Mouse (Mus musculus) liver, adult 10 weeks (tissue): Measurements from ENCODE around the gene Lce1i. TPM values are rescaled to one million over a fixed set of nuclear protein-coding genes. Genes with fewer than 3 reads are reported as not detected.

Experiments
- polyA plus RNA-seq: library from polyadenylated mRNA; stranded (reverse); fragments of 350-450 nt; fragmentation: Illumina TruSeq; extraction: RNeasy Lipid Tissue Mini Kit (QIAGEN cat#74804); gene quantifications from one replicate; pipeline ENCODE4 v1.2.3, GENCODE M21; 2014; ENCODE audit warnings: low read depth, low replicate concordance

Lce1i gene
- polyA plus RNA-seq = not detected

GRCm38 (mm10) chr3:92778799-92779198 is at the start of gene Lce1i:
Gene Lce1i, minus strand, starts transcription at chr3:92778899.

GRCm38 (mm10) chr3:92827108-92827507 is 48.4 kb upstream of the Lce1i start, which contains the start of gene Kprp:
Gene Kprp, minus strand, starts transcription at chr3:92827247.

GRCm38 (mm10) chr3:92807791-92808190 is 29.1 kb upstream of the Lce1i start, which contains the start of gene Lce1k:
Gene Lce1k, minus strand, starts transcription at chr3:92807891.

GRCm38 (mm10) chr3:92790414-92790813 is 11.7 kb upstream of the Lce1i start, which contains the start of gene Lce1j:
Gene Lce1j, minus strand, starts transcription at chr3:92790514.

GRCm38 (mm10) chr3:92764965-92765364 is 13.7 kb downstream of the Lce1i start, which contains the start of gene Lce1h:
Gene Lce1h, minus strand, starts transcription at chr3:92765065.

GRCm38 (mm10) chr3:92752238-92752637 is 26.5 kb downstream of the Lce1i start, which contains the start of gene Lce1g:
Gene Lce1g, minus strand, starts transcription at chr3:92752338.

GRCm38 (mm10) chr3:92738996-92739395 is 39.7 kb downstream of the Lce1i start, which contains the start of gene Gm38119:
Gene Gm38119, minus strand, starts transcription at chr3:92739096.

Other genes starting within 250 kb of the Lce1i start
- not detected for gene 2310046K23Rik, start 244.4 kb downstream of the Lce1i start, polyA plus RNA-seq
- gene Ivl, start 205.2 kb downstream of the Lce1i start, polyA plus RNA-seq = not detected
- gene Smcp, start 189.9 kb downstream of the Lce1i start, polyA plus RNA-seq = not detected
- gene 2210017I01Rik, start 171.4 kb downstream of the Lce1i start, polyA plus RNA-seq = not detected
- gene Lce6a, start 157.2 kb downstream of the Lce1i start, polyA plus RNA-seq = not detected
- gene Lce1a1, start 130.6 kb downstream of the Lce1i start, polyA plus RNA-seq = not detected
- not detected for gene Lce1b, start 122.0 kb downstream of the Lce1i start, polyA plus RNA-seq
- not detected for gene Lce1a2, start 108.6 kb downstream of the Lce1i start, polyA plus RNA-seq
- not detected for gene Lce1c, start 99.7 kb downstream of the Lce1i start, polyA plus RNA-seq
- not detected for gene Lce1d, start 91.7 kb downstream of the Lce1i start, polyA plus RNA-seq
- not detected for gene Lce1e, start 69.8 kb downstream of the Lce1i start, polyA plus RNA-seq
- not detected for gene Lce1f, start 58.5 kb downstream of the Lce1i start, polyA plus RNA-seq
- not detected for gene Gm38119, start 39.8 kb downstream of the Lce1i start, polyA plus RNA-seq
- not detected for gene Lce1g, start 26.6 kb downstream of the Lce1i start, polyA plus RNA-seq
- not detected for gene Lce1h, start 13.8 kb downstream of the Lce1i start, polyA plus RNA-seq
- gene Lce1j, start 11.6 kb upstream of the Lce1i start, polyA plus RNA-seq = not detected
- not detected for gene Lce1k, start 29.0 kb upstream of the Lce1i start, polyA plus RNA-seq
- not detected for gene Kprp, start 48.3 kb upstream of the Lce1i start, polyA plus RNA-seq
- not detected for gene Lce1l, start 72.4 kb upstream of the Lce1i start, polyA plus RNA-seq
- not detected for gene 2310050C09Rik, start 91.3 kb upstream of the Lce1i start, polyA plus RNA-seq
- not detected for gene Lce3a, start 147.3 kb upstream of the Lce1i start, polyA plus RNA-seq
- gene Lce3b, start 154.1 kb upstream of the Lce1i start, polyA plus RNA-seq = not detected
- not detected for gene Lce3c, start 165.6 kb upstream of the Lce1i start, polyA plus RNA-seq
- not detected for gene Lce3d, start 178.5 kb upstream of the Lce1i start, polyA plus RNA-seq
- gene Lce3e, start 188.2 kb upstream of the Lce1i start, polyA plus RNA-seq = not detected
- not detected for gene Lce3f, start 213.3 kb upstream of the Lce1i start, polyA plus RNA-seq
- gene Crct1, start 236.8 kb upstream of the Lce1i start, polyA plus RNA-seq = not detected
- not detected for gene Lce1m, start 240.2 kb upstream of the Lce1i start, polyA plus RNA-seq